Mouse (Mus musculus) midbrain, postnatal 0 days (tissue): ENCODE measurements at regions not wholly inside any gene's neighbourhood (a gene's known extent, or its start where the extent isn't known, plus 50 kb on each side); places are given as distances from the start of the nearest gene placed in this dataset.

ENCODE experiments used
- ATAC-seq: fragments of 200-750 bp; cut with Nextera tagmentation; 2 replicates; pipeline ENCODE4 v1.8.0; 2017; ENCODE audit warnings: moderate number of reproducible peaks, mild to moderate bottlenecking, moderate TSS enrichment, moderate library complexity; ENCODE audit not compliant: low FRiP score
- DNase-seq: peaks from one replicate; pipeline ENCODE4 v3.0.0-alpha.2; 2015; ENCODE audit warnings: low spot score
- H3K27ac ChIP-seq: fragments of 300-500 bp; sonication (generic); 2 replicates; pipeline ENCODE4 v1.5.1; 2014; ENCODE audit warnings: low read depth, mild to moderate bottlenecking, low read length, mixed read lengths
- H3K27me3 ChIP-seq: fragments of 300-500 bp; sonication (generic); 2 replicates; pipeline ENCODE4 v1.6.1; 2014; ENCODE audit warnings: low read length, control low read depth, mixed read lengths; ENCODE audit not compliant: insufficient read depth
- H3K36me3 ChIP-seq: fragments of 300-500 bp; sonication (generic); 2 replicates; pipeline ENCODE4 v1.6.1; 2014; ENCODE audit warnings: low read length, control low read depth, mixed read lengths; ENCODE audit not compliant: insufficient read depth
- H3K4me1 ChIP-seq: fragments of 300-500 bp; sonication (generic); 2 replicates; pipeline ENCODE4 v1.6.1; 2014; ENCODE audit warnings: mild to moderate bottlenecking, control low read depth, antibody characterized with exemption, low read length, mixed read lengths; ENCODE audit not compliant: insufficient read depth
- H3K4me2 ChIP-seq: fragments of 300-500 bp; sonication (generic); 2 replicates; pipeline ENCODE4 v1.6.1; 2014; ENCODE audit warnings: low read depth, mild to moderate bottlenecking, low read length, mixed read lengths; ENCODE audit not compliant: poor library complexity, severe bottlenecking
- H3K4me3 ChIP-seq: fragments of 300-500 bp; sonication (generic); 2 replicates; pipeline ENCODE4 v1.5.1; 2014; ENCODE audit warnings: low read depth, mild to moderate bottlenecking, low read length, moderate library complexity
- H3K9ac ChIP-seq: fragments of 300-500 bp; sonication (generic); replicated peaks from 2 replicates; pipeline ENCODE4 v1.6.1; 2014; ENCODE audit warnings: mild to moderate bottlenecking, low read length, moderate library complexity, mixed read lengths; ENCODE audit not compliant: poor library complexity, severe bottlenecking
- H3K9me3 ChIP-seq: fragments of 300-500 bp; sonication (generic); 2 replicates; pipeline ENCODE4 v1.6.1; 2016; ENCODE audit warnings: low read length, control low read depth
- CTCF ChIP-seq: IDR thresholded peaks from 2 replicates; pipeline ENCODE4 v1.5.1; 2016; ENCODE audit warnings: antibody characterized with exemption, mild to moderate bottlenecking
- WGBS: fragments of 180-500 bp; shearing (Covaris S2); extraction: QIAGEN DNeasy Blood & Tissue Kit; methylation state at CpG from one replicate; pipeline ENCODE4 v1.1.7; 2014; 5-methylcytosine and 5-hydroxymethylcytosine counted together

DNA sequence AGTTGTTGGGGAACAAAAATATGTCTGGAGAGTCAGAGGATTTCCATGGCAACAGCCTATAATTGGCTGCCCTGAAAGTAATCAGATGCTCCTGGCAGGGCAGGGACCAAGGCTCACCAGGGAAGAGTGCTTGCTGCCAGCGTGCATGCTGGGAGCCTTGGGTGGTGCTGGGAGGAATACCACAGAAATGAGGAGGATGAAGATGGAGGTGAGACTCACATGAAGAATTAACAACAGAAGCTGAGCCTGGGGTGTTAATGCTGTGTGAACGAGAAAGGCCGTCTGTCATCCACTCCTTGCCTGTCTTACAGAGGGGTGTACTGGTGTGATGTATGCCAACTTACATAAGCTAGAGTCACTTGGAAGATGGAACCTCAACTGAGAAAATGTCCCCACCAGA lies 380.3 kb downstream of the Matn1 start:
- 50% methylated on average over 3 of the region's 3 CpGs for WGBS
- H3K9ac ChIP-seq = no peak overlapping the region
- H3K4me3 ChIP-seq = no peak overlapping the region
- ATAC-seq (no peak), DNase-seq (no peak)
- H3K27ac ChIP-seq = no peak overlapping the region
- no peak for TF ChIP-seq CTCF
- 0 out of 2 replicates have a peak, but pooled peaks cover under 1% of the 10 kb centered on the region for H3K4me1 ChIP-seq
- no peaks in the 10 kb centered on the region for H3K9me3 ChIP-seq
- H3K27me3 ChIP-seq = no peaks in the 10 kb centered on the region
- no peak overlapping the region for H3K4me2 ChIP-seq
- no peaks in the 10 kb centered on the region for H3K36me3 ChIP-seq

DNA sequence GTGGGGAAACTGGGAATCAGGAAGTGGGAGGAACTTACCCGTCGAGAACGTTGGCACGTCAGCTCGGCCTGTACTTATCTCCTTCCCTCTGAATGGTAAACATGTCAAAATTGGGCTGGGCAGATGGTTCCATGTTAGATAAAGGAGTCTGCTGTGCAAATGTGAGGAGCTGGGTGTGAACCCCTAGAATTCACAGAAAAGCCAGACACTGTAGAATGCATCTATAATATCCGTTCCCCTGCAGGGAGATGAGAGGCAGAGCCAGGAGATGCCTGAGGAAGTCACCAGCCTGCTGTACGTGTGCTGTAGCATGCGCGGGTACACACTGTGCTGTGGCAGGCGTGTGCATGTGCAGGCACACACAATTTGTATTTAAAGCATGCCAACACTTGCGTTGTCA lies 381.0 kb downstream of the Matn1 start:
- WGBS = 90% methylated on average over 11 of the region's 11 CpGs
- no peak for ATAC-seq

DNA sequence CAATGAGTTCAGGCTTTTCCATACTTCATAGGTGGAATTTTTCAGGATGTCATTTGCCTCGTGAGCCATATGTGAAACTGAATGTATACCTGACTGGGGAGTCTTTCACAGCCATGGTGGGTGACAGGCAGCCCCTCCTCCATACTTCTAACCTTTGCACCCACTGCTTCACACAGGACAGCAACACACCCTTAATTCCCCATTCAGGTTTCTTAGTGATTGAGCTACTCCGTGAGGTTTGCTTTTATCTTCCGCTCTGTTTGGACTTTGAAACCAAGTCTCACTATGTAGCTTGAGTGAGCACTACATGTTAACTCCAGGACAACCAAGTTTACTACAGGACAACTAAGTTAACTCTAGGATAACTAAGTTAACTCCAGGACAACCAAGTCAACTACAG lies 381.4 kb downstream of the Matn1 start:
- Histone ChIP-seq H3K27me3 (no peaks in the 10 kb centered on the region), H3K4me2 (no peak overlapping the region), H3K4me1 (0 out of 2 replicates have a peak, but pooled peaks cover 2% of the 10 kb centered on the region), H3K4me3 (no peak overlapping the region), H3K9ac (no peak overlapping the region), H3K36me3 (no peaks in the 10 kb centered on the region), H3K9me3 (no peaks in the 10 kb centered on the region), H3K27ac (no peak overlapping the region)
- DNase-seq (no peak), ATAC-seq (no peak)
- 89% methylated on average over 3 of the region's 3 CpGs for WGBS
- no peak for TF ChIP-seq CTCF

More for the DNA sequence above, 381.0 kb downstream of the Matn1 start:
- Histone ChIP-seq H3K4me1 (0 out of 2 replicates have a peak, but pooled peaks cover 2% of the 10 kb centered on the region), H3K4me3 (no peak overlapping the region), H3K36me3 (no peaks in the 10 kb centered on the region), H3K4me2 (no peak overlapping the region), H3K27me3 (no peaks in the 10 kb centered on the region), H3K9me3 (no peaks in the 10 kb centered on the region), H3K27ac (no peak overlapping the region), H3K9ac (no peak overlapping the region)
- DNase-seq = no peak
- TF ChIP-seq CTCF = no peak

DNA sequence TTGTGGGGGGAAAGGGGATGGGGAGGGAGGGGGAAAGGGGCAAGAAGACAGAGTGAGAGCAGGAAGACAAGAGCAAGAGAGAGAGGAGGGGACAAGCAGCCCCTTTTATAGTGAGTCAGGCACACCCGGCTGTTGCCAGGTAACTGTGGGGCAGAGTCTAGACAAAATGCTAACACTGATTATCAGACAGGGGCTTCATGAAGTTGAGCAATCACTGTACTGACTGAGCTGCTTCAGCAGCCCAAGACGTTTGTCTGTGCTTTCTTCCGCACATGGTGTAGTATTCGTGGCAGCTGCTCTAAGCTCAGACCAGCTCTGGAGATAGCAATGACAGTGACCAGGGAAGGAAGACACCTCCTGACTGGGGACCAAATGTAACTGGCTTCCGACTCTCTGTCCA lies 385.2 kb downstream of the Matn1 start:
- no peak for TF ChIP-seq CTCF
- no peak overlapping the region for H3K4me3 ChIP-seq
- no peaks in the 10 kb centered on the region for H3K27me3 ChIP-seq
- H3K36me3 ChIP-seq = no peaks in the 10 kb centered on the region
- ATAC-seq = no peak
- H3K9me3 ChIP-seq = no peaks in the 10 kb centered on the region
- 51% methylated on average over 5 of the region's 5 CpGs for WGBS
- DNase-seq = no peak
- H3K27ac ChIP-seq = no peak overlapping the region
- H3K4me2 ChIP-seq = no peak overlapping the region
- no peak overlapping the region for H3K9ac ChIP-seq
- H3K4me1 ChIP-seq = 0 out of 2 replicates have a peak, but pooled peaks cover 2% of the 10 kb centered on the region

DNA sequence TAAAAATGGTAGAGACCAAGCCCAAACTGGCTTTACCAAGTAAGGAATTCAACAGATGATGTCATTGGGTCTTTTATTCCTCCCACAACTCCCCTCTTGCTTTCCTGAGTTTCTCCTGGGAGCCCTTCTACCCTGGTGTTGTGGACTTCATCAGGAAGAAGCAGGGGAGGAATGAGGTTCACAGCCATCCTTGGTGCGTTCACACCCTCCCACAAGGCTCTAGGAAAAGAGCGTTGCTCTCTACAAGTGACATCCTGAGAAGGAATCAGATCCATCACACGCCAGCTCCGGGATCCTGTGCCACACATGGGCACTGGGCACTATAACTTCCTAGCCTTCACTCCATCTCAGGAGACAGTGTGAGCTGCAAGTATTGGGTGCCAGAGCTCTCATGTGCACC lies 387.5 kb downstream of the Matn1 start:
- DNase-seq (no peak), ATAC-seq (no peak)
- 0 out of 2 replicates have a peak, but pooled peaks cover 2% of the 10 kb centered on the region for H3K4me1 ChIP-seq
- H3K36me3 ChIP-seq = no peaks in the 10 kb centered on the region
- no peak overlapping the region for H3K4me2 ChIP-seq
- H3K27me3 ChIP-seq = no peaks in the 10 kb centered on the region
- H3K9me3 ChIP-seq = no peaks in the 10 kb centered on the region
- no peak overlapping the region for H3K27ac ChIP-seq
- TF ChIP-seq CTCF = no peak
- WGBS = 95% methylated on average over 4 of the region's 4 CpGs
- no peak overlapping the region for H3K4me3 ChIP-seq
- H3K9ac ChIP-seq = no peak overlapping the region

DNA sequence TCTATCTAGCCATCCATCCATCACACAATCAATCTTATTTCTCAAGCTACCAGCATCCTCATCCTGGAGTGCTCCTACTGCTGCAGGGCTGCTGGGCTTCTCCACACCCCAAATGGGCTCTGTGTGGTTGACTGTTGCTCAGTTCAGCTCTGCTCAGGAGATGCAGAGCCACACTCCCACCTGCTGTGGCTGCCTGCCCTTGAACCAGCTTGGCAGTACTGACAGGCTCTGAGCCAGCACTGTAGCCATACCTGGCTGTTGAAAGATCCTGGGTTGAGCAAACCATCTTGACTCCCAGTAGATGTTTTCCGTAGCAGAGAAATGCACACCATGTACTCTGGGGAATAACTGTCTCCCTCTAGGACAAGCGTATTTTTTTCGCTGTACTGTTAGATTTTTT lies 392.6 kb downstream of the Matn1 start:
- Histone ChIP-seq H3K4me3 (no peak overlapping the region), H3K27me3 (no peaks in the 10 kb centered on the region), H3K4me1 (peaks cover 3% of the 10 kb centered on the region; the same call in 1 of the 2 replicates), H3K9me3 (no peaks in the 10 kb centered on the region), H3K27ac (no peak overlapping the region), H3K4me2 (no peak overlapping the region), H3K36me3 (no peaks in the 10 kb centered on the region), H3K9ac (no peak overlapping the region)
- DNase-seq (no peak), ATAC-seq (no peak)
- WGBS = 82% methylated on average over 3 of the region's 3 CpGs
- TF ChIP-seq CTCF = no peak
